Mouse (Mus musculus): ENCODE data around the gene Bicd1. TPM values are rescaled to one million over a fixed set of nuclear protein-coding genes. Genes with fewer than 3 reads are reported as not detected.

Gene Bicd1
- polyA plus RNA-seq, 1 experiment from 2014 or later = 3.6 TPM

DNA sequence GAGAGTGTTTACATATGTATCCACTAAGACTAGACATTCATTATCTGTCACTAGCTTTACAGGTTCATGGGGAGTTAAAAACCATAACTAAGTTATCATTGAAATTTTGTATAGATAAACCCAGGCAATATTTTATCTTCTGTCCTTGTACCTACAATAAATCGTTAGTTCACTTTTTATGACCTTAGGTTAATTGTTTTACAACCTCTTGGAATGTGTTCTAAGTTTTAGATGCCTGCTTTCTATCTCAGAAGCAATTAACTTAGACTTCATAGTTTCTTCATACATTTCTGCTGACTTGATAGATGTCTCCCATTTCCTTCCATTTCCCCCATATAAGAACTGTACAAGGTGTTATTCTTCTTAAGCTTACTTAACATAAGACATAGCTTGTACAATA, 158.5 kb downstream of the Bicd1 start:
- WGBS = 82% methylated on average over 1 of the region's 1 CpGs
- H3K4me2 ChIP-seq (replicated peaks) = no peak overlapping the region
- H3K4me3 ChIP-seq (replicated peaks) = no peak overlapping the region
- H3K27ac ChIP-seq (replicated peaks) = no peak overlapping the region
- 0 out of 2 replicates have a peak, but pooled peaks cover 5% of the 10 kb centered on the region for H3K4me1 ChIP-seq
- no peaks in the 10 kb centered on the region for H3K27me3 ChIP-seq
- H3K9me3 ChIP-seq (replicated peaks) = no peaks in the 10 kb centered on the region
- H3K36me3 ChIP-seq = no peaks in the 10 kb centered on the region
- no peak for ATAC-seq (ENCODE audit: insufficient number of reproducible peaks, low FRiP score, low TSS enrichment, low read depth)
- H3K9ac ChIP-seq = no peak overlapping the region

DNA sequence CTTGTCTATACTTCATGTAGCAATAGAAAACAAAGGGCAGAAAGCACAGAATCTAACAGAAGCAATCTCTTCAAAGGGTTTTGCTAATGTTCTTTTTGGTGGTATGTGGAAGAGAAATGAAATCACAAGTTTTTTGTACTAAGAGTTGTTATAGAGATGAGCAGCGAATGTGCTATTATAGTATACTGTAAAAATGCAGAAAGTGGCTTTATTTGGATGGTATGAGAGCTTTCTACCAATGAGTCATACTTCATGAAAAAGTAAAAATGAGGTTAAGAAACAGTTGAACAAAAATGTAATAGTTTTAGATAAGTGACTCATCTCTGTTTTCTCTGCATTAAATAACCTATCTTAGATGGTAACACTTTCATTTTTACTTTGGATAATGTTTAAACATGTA, 165.6 kb downstream of the Bicd1 start:
- no peak overlapping the region for H3K4me3 ChIP-seq (replicated peaks)
- 85% methylated on average over 1 of the region's 1 CpGs for WGBS
- ATAC-seq (ENCODE audit: insufficient number of reproducible peaks, low FRiP score, low TSS enrichment, low read depth) = no peak
- no peaks in the 10 kb centered on the region for H3K27me3 ChIP-seq
- H3K9ac ChIP-seq = no peak overlapping the region
- H3K36me3 ChIP-seq = no peaks in the 10 kb centered on the region
- H3K27ac ChIP-seq (replicated peaks) = no peak overlapping the region
- no peaks in the 10 kb centered on the region for H3K4me1 ChIP-seq
- no peak overlapping the region for H3K4me2 ChIP-seq (replicated peaks)
- no peaks in the 10 kb centered on the region for H3K9me3 ChIP-seq (replicated peaks)

- no peak overlapping the region for H3K4me3 ChIP-seq (replicated peaks)
- H3K4me1 ChIP-seq = no peaks in the 10 kb centered on the region
- H3K4me2 ChIP-seq (replicated peaks) = no peak overlapping the region
- ATAC-seq (ENCODE audit: insufficient number of reproducible peaks, low FRiP score, low TSS enrichment, low read depth) = no peak
- H3K9ac ChIP-seq = no peak overlapping the region
- no peak overlapping the region for H3K27ac ChIP-seq (replicated peaks)
- no peaks in the 10 kb centered on the region for H3K36me3 ChIP-seq
- no peaks in the 10 kb centered on the region for H3K27me3 ChIP-seq
- H3K9me3 ChIP-seq (replicated peaks) = 0 out of 2 replicates have a peak, but pooled peaks cover 4% of the 10 kb centered on the region
Observed at GRCm38 (mm10) chr6:149580053-149580452, 171.4 kb downstream of the Bicd1 start.

DNA sequence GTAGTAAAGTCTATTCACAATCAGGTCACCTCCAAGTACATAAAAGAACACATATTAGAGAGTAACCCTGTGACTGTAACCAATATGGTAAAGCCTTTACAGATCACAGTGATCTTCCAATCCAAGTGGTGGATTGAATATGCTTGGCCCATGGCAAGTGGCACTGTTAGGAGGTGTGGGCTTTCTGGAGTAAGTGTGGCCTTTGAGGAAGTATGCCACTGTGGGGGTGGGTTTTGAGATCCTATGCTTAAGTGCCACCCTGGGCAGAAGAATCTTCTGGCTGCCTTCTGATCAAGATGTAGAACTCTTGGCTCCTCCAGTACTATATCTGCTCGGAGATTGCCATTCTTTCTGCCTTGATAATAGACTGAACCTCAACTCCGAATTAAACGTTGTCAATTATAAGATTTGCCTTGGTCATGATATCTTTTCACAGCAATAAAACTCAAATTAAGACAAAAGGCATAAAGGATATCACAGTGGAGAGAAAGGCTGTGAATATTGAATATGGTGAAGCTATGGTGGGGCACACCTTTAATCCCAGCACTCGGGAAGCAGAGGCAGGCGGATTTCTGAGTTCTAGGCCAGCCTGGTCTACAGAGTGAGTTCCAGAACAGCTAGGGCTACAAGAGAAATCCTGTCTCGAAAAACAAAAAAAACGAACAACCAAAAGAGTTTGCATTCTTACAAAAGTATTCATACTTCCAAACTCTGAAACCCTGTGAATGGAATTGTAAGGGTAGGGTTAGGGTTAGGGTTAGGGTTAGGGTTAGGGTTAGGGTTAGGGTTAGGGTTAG, 177.2 kb downstream of the Bicd1 start:
- no peak for ATAC-seq (ENCODE audit: insufficient number of reproducible peaks, low FRiP score, low TSS enrichment, low read depth)
- H3K9me3 ChIP-seq (replicated peaks) = peaks cover 13% of the 10 kb centered on the region; the same call in 1 of the 2 replicates
- no peak overlapping the region for H3K27ac ChIP-seq (replicated peaks)
- H3K4me2 ChIP-seq (replicated peaks) = no peak overlapping the region
- H3K4me3 ChIP-seq (replicated peaks) = no peak overlapping the region
- no peaks in the 10 kb centered on the region for H3K27me3 ChIP-seq
- no peaks in the 10 kb centered on the region for H3K36me3 ChIP-seq
- H3K9ac ChIP-seq = no peak overlapping the region
- H3K4me1 ChIP-seq = no peaks in the 10 kb centered on the region
- 88% methylated on average over 7 of the region's 7 CpGs for WGBS

Small RNA genes lying within 50 kb of the gene (microRNA-seq; reads per million reads assigned to microRNA genes)
- gene Gm24307 (ENCODE audit: borderline number of aligned reads) = not detected

Other genes with a start within 250 kb of the Bicd1 start
- 27.4 and 29.7 TPM in 2 replicates for gene Amn1, start 220.2 kb upstream of the Bicd1 start, polyA plus RNA-seq (2015; fragmentation: Nextera tagmentation; extraction: Ambion mirVana)
- 39.9 and 42.5 TPM in 2 replicates for gene Resf1, start 99.5 kb upstream of the Bicd1 start, polyA plus RNA-seq (2015; fragmentation: Nextera tagmentation; extraction: Ambion mirVana)

Measured in embryonic facial prominence, embryonic 15.5 days (tissue).